Mouse (Mus musculus): Measurements from ENCODE around the gene Ufc1. TPM values are rescaled to one million over a fixed set of nuclear protein-coding genes. Genes with fewer than 3 reads are reported as not detected.

The Ufc1 gene
- polyA plus RNA-seq, 1 experiment, result 116 TPM

DNA sequence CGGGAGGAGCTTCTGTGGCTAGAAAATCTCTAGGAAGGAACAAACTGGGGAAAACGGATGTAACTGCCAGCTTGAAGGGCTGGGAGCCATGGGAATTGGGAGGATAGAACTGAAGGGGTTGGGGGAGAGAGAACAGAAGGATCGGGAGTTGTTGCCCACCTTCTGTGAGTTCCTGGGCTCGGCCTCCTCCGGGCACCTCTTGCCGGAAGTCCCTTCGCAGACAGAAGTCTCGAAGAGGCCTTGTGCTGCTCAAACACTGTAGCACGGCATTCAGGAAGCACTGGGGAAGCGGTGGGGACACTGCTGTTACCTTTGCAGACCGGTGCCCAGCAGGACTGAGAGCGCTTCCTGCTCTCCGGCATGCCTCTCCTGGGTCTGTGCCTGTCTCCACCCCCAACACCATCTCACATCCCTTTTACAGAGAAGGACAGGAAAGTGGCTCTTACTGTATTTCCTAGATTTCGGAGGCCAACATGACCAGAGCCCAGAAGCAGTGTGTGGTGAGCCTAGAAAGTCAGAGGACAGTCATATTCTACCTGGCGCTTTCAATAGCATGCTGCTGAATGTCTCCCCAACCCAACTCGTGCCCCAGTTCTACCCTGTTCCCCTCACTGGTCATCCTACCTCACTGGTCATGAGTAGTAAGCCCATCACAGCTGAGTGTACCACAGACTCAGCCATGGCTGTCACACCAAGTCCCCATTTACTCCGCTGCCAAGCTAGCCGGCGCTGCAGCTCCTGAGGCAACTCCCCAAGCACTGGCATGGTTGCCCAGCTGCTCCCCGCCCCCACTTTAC lies 9.5 kb downstream of the Ufc1 start:
- H3K79me2 ChIP-seq (ENCODE audit: control insufficient read depth, insufficient read depth), result peaks cover 10% of the 10 kb centered on the region
- TF ChIP-seq POLR2AphosphoS2 (IDR thresholded peaks at IDR 0.05; ENCODE audit: insufficient read length, low read depth) (peak; percentile 25), MAX (IDR thresholded peaks at IDR 0.05; ENCODE audit: low read depth) (no peak), TCF12 (IDR thresholded peaks at IDR 0.05; ENCODE audit: insufficient read depth, poor library complexity, severe bottlenecking) (no peak), TCF3 (IDR thresholded peaks at IDR 0.05; ENCODE audit: insufficient read length, low read depth) (no peak)
- H3K4me3 ChIP-seq, result no peak overlapping the region
- no peak overlapping the region for H3K4me2 ChIP-seq (ENCODE audit: low read depth)
- no peaks in the 10 kb centered on the region for H3K27me3 ChIP-seq (ENCODE audit: control insufficient read depth, insufficient read depth, insufficient read length)
- H3ac ChIP-seq (ENCODE audit: control insufficient read depth, insufficient read length), result no peak overlapping the region
- peaks cover 6% of the 10 kb centered on the region for H3K36me3 ChIP-seq (ENCODE audit: control insufficient read depth, insufficient read depth)

DNA sequence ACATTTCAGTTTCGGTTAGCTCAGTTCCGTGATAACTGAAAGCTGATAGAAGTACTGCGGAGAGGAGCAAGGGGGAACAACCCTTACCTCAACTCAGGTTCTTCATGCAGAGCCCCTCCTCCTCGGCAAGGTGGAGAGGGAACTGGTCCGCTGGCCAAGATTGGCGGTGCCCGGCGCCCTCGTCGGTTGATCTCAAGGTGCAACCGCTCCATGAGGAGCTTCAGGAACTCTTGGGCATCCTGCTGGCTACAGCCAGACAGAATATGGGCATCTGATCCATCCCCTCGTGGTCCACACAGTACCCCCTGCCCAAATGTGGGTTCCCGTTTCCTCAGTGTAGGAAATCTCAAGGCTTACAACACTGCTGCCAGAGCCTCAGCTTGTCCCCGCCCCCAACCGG lies 10.3 kb downstream of the Ufc1 start:
- no peak for TF ChIP-seq MYOG (IDR thresholded peaks at IDR 0.05; ENCODE audit: control insufficient read depth in 1 of 3, insufficient read depth in 1 of 3, insufficient read length in 2 of 3, low read depth in 2 of 3)
- TF ChIP-seq REST (IDR thresholded peaks at IDR 0.05; ENCODE audit: insufficient read depth, insufficient read length), result no peak
- no peak for TF ChIP-seq TCF12 (IDR thresholded peaks at IDR 0.05; ENCODE audit: insufficient read depth, poor library complexity, severe bottlenecking)
- no peak for TF ChIP-seq POLR2AphosphoS2 (IDR thresholded peaks at IDR 0.05; ENCODE audit: insufficient read length, low read depth)
- TF ChIP-seq MYOD1 (IDR thresholded peaks at IDR 0.05; ENCODE audit: control insufficient read depth in 1 of 3, insufficient read length in 2 of 3, low read depth in 2 of 3), result no peak
- TF ChIP-seq CEBPB (IDR thresholded peaks at IDR 0.05; ENCODE audit: insufficient read depth, poor library complexity, severe bottlenecking), result no peak
- TF ChIP-seq SRF (IDR thresholded peaks at IDR 0.05; ENCODE audit: control insufficient read depth, insufficient read length, low read depth), result no peak
- TF ChIP-seq E2F4 (IDR thresholded peaks at IDR 0.05; ENCODE audit: insufficient read depth), result no peak
- no peak for TF ChIP-seq USF1 (IDR thresholded peaks at IDR 0.05; ENCODE audit: low read depth)
- no peak for TF ChIP-seq POLR2A (IDR thresholded peaks at IDR 0.05; ENCODE audit: insufficient read length, low read depth)
- TF ChIP-seq MAX (IDR thresholded peaks at IDR 0.05; ENCODE audit: low read depth), result no peak
- TF ChIP-seq TCF3 (IDR thresholded peaks at IDR 0.05; ENCODE audit: insufficient read length, low read depth), result no peak
- peaks cover 10% of the 10 kb centered on the region for H3K79me2 ChIP-seq (ENCODE audit: control insufficient read depth, insufficient read depth)
- no peak overlapping the region for H3K4me2 ChIP-seq (ENCODE audit: low read depth)
- no peak overlapping the region for H3ac ChIP-seq (ENCODE audit: control insufficient read depth, insufficient read length)
- no peak overlapping the region for H3K4me3 ChIP-seq
- H3K27me3 ChIP-seq (ENCODE audit: control insufficient read depth, insufficient read depth, insufficient read length), result no peaks in the 10 kb centered on the region
- peaks cover 3% of the 10 kb centered on the region for H3K36me3 ChIP-seq (ENCODE audit: control insufficient read depth, insufficient read depth)

DNA sequence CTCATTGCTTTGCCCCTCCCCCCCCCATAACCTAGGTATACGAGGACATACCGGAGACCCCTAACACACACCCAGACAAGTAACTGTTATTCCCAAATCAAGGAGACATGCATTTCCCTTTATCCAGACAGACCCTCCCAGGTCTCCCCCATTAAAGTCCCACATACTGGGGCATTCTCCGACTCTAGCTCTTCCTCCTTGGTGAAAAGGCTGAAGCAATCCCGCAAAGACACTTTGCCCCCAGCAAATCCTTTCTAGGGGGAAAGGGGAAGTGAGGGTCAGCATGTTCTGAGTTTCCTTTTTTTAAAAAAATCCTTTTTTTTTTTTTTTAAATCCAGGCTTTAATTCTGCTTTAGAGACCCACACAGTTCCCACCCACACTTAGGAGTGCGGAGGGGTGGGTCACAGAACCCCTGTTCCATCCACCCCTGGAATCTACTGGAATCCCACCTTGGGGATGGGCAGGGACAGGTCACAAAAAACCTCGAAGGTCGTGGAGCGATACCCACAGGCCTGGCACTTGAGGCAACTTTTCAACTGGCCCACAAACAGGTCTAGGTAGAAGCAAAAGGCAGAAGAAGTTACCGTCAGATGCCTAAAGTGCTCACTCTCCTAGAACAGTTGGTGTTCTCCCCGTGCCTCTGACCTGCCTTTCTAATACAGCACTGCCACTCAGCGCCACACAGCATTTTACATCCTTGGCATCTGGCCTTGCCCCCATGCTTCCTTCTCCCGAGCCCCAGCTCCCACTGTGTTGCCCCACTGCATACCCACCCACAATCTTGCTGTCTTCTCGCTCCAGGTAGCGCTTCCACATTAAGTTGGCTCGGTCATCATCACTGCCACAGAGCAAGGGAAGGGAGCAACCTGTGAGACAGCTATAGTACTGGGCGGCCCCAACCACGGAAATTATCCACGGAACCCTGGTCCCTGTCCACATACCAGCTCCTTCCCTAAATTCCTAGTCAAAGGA lies 11.3 kb downstream of the Ufc1 start:
- Histone ChIP-seq H3ac (ENCODE audit: control insufficient read depth, insufficient read length) (no peak overlapping the region), H3K79me2 (ENCODE audit: control insufficient read depth, insufficient read depth) (peaks cover 10% of the 10 kb centered on the region), H3K27me3 (ENCODE audit: control insufficient read depth, insufficient read depth, insufficient read length) (no peaks in the 10 kb centered on the region), H3K36me3 (ENCODE audit: control insufficient read depth, insufficient read depth) (peaks cover 3% of the 10 kb centered on the region), H3K4me3 (no peak overlapping the region), H3K4me2 (ENCODE audit: low read depth) (no peak overlapping the region)
- peak; percentile 2 for TF ChIP-seq POLR2AphosphoS2 (IDR thresholded peaks at IDR 0.05; ENCODE audit: insufficient read length, low read depth)
- TF ChIP-seq TCF3 (IDR thresholded peaks at IDR 0.05; ENCODE audit: insufficient read length, low read depth), result no peak
- TF ChIP-seq TCF12 (IDR thresholded peaks at IDR 0.05; ENCODE audit: insufficient read depth, poor library complexity, severe bottlenecking), result no peak

DNA sequence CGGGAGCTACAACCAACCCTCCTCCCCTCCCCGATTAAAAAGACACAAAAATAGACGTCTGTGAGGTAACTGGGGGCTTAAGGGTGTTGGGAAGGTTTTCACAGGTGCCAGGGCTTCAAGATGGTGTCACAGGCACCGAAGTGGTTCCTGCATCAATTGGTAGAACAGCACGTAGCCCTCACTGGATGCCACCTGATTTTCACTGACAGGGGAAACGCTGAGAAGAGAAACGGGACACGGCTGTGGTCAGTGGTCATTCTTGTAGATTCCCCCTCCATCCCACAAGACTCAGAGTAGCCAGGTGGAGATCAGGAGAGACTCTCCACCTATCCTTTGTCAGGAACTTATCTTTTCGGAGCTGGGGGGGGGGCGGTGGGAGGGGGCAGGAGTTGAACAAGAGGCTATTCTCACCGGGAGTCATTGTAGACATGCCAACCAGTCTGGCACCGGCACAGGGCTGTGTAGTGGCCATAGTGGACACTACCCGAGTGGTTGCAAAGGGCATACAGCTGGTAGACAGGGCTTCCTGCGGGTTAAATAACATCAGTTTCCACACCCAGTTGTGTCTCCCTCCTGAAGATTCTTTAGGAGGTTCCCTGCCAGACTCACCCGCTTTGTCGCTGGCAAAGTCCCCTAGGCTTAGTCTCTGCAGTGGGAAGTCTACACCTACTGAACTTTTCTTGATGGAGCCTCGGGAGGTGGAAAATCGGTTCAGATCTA lies 12.6 kb downstream of the Ufc1 start:
- H3K4me2 ChIP-seq (ENCODE audit: low read depth), result peak overlapping the region; percentile 71
- TF ChIP-seq USF1 (IDR thresholded peaks at IDR 0.05; ENCODE audit: low read depth) (no peak), MYOG (IDR thresholded peaks at IDR 0.05; ENCODE audit: control insufficient read depth in 1 of 3, insufficient read depth in 1 of 3, insufficient read length in 2 of 3, low read depth in 2 of 3) (no peak), SRF (IDR thresholded peaks at IDR 0.05; ENCODE audit: control insufficient read depth, insufficient read length, low read depth) (no peak), REST (IDR thresholded peaks at IDR 0.05; ENCODE audit: insufficient read depth, insufficient read length) (no peak), POLR2AphosphoS2 (IDR thresholded peaks at IDR 0.05; ENCODE audit: insufficient read length, low read depth) (no peak), TCF12 (IDR thresholded peaks at IDR 0.05; ENCODE audit: insufficient read depth, poor library complexity, severe bottlenecking) (no peak), POLR2A (IDR thresholded peaks at IDR 0.05; ENCODE audit: insufficient read length, low read depth) (no peak), MYOD1 (IDR thresholded peaks at IDR 0.05; ENCODE audit: control insufficient read depth in 1 of 3, insufficient read length in 2 of 3, low read depth in 2 of 3) (no peak), MAX (IDR thresholded peaks at IDR 0.05; ENCODE audit: low read depth) (no peak), CEBPB (IDR thresholded peaks at IDR 0.05; ENCODE audit: insufficient read depth, poor library complexity, severe bottlenecking) (no peak), E2F4 (IDR thresholded peaks at IDR 0.05; ENCODE audit: insufficient read depth) (no peak), TCF3 (IDR thresholded peaks at IDR 0.05; ENCODE audit: insufficient read length, low read depth) (no peak)
- no peak overlapping the region for H3ac ChIP-seq (ENCODE audit: control insufficient read depth, insufficient read length)
- peaks cover 3% of the 10 kb centered on the region for H3K36me3 ChIP-seq (ENCODE audit: control insufficient read depth, insufficient read depth)
- H3K79me2 ChIP-seq (ENCODE audit: control insufficient read depth, insufficient read depth), result peaks cover 8% of the 10 kb centered on the region
- H3K27me3 ChIP-seq (ENCODE audit: control insufficient read depth, insufficient read depth, insufficient read length), result no peaks in the 10 kb centered on the region
- H3K4me3 ChIP-seq, result peak overlapping the region; percentile 60

Data from myocyte (in vitro differentiated cells).